Mouse (Mus musculus) stomach, postnatal 0 days (tissue): ENCODE results near the gene Tspan7.

ENCODE experiments used
- CTCF ChIP-seq: IDR thresholded peaks from 2 replicates; pipeline ENCODE4 v1.5.1; 2016; ENCODE audit warnings: antibody characterized with exemption, low read depth, mild to moderate bottlenecking, moderate library complexity
- EP300 ChIP-seq: optimal IDR thresholded peaks from 2 replicates; pipeline ENCODE3; 2016; ENCODE audit warnings: antibody characterized with exemption

- no peak for TF ChIP-seq CTCF
- no peak for TF ChIP-seq EP300
Observed at GRCm38 (mm10) chrX:10593561-10593960, 108.6 kb downstream of the Tspan7 start.
